Mouse (Mus musculus) c-Kit-positive CD71-positive TER-119-negative erythroid progenitor cells, embryonic 14.5 days (primary cell): ENCODE results near the gene Gm20388.

Experiments
- DNase-seq: peaks from one replicate; pipeline ENCODE4 v3.0.0-alpha.2; 2013; ENCODE audit warnings: low read depth

Gm20388 gene

DNA sequence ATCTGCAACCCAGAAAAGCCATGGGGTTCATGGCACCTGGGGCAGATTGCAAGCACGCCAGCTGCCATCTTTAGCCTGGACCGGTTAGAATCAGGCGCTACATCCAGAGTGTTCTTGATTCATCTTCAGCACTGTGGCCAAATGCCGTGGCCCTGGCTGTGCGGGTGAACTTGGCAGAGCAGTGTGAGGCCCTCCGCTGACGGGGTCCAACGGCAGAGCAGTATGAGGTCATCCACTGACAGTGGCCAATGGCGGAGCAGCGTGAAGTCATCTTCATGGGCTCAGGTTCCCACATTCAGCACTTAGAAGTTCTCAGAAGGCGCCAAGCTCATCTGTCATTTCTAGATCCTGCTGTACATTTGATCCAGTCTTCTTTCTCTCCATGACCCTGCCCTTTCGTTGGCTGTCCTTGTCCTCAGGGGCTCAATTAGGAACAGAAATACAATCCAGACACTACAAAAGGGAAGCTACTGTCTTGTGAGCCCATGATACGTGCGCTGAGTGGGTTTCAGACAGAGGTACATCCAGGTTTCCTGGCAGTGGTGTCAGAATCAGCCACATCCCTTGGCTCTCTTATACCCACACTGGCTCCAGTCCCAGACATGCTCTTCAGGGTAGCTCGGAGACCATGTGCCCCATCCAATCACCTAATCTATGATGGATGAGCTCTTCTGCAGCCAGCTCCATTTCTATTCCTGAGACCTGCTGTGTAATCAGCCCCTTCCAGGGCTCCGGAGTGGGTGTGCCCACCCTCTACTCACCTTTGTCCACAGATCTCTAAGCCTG lies 2329.8 kb downstream of the Gm20388 start:
- DNase-seq, result no peak

DNA sequence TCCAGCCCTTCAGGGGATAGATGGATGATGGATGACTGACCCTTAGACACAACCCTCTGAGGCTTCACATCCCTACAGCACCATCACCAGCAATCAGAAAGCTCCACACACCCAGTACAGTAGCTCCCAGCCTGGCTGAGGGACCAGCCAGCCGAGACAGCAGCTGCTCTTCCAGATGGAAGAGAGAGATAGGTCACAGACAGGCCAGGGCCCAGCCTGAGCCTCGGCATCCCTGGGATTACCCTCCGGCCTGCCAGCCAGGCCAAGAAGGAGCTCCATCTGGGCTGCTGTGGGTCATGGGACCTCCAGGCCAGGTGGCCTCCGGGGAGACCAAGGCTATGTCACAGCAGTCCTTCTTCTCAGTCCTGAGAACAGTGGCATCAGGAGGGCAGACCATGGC lies 2332.7 kb downstream of the Gm20388 start:
- DNase-seq, result no peak

DNA sequence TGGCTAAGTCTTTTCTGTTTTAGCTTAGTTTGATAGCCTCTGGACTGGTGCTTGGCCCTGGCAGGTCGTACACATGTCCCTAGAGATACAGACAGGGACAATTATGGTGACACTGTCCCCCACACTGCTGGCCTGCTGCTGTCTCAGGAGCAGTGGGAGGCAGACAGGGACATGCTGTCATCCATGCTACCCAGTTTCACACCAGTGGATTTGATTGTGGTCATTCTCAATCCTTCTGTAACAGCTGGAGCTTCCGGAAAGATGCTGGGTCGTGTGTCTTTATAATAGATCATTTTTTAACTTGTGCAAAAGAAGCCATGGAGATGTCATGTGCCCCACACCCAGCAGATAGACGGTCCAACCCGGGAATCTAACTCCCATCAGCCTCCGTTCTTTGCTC lies 2334.5 kb downstream of the Gm20388 start:
- DNase-seq, result no peak

DNA sequence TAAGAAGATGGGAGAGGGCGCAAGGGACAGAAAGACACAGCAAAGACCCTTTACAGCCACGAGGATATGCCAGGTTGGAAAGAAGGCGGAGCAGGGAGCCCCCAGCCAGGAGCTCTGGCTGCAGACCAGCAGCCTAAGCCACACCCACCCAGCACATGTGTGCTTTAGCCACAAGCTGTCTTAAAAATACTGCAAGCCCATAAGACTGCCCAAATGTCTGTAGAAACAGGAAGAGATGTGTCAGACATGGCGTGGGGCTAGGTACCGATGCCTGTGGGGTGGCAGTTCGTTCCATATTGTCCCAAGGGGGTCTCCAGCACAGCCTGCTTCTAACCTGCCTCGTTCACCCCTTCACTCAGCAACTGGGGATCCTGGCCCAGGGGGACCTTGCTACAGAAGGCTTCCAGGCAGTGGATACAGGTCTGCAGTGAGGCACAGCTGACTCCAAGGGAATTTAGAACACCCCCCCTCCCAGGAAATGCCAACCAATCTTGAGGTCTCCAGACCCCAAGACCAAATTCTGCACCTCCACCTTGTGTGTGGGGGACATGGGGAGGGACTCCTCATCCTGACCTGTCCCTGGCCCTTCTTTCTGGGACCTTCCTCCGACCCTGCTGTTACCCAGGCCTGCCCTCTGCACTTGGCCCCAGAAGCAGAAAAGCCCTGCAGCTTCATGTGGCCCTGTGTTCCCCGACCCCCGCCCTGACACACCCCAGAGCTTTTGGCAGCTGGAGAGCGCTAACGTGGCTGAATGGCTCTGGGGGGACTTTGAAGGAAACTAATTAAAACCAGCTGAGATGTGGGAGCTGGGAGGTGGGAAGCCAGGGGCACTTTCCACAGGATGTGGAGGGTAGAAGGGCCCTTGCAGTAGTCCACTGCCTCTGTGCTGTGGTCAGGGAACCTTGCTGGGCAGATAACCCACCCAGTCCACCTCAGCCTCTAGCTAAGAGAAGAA lies 2335.9 kb downstream of the Gm20388 start:
- DNase-seq, result no peak

DNA sequence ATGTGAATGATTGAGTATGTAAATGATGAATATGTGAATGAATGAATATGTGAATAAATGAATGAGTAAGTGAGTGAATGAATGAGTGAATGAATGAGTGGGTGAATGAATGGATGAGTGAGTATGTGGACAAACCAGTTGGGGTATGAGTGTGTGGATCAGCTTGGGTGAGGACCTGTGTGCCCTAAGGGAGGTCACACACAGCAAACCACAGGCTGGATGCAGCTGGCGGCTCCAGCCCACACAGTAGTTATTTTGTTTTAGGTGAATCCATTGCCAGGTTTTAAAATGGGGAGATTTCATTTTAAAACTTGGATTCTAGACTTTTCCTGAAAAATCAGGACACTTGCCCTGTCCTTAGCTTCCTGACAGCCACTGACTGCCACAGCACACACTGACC lies 2341.1 kb downstream of the Gm20388 start:
- no peak for DNase-seq

DNA sequence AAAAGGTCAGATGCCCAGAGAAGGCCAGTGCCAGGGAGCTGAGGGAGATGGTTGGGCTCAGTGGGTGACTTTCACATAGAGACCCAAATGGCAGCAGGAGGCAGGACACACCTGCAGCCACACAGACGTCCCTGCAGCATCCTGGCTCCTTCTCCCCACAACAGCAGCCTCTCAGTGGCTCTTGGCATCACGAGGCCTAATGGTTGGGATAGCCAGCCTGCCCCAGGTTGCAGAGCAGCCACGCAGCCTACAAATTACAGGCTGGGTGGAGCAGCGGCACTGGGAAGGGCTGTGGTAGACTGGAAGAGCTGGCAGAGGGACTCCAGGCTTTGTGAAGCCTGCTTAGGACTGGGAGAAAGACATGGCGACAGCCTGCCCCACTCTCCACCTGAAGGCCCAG lies 2341.7 kb downstream of the Gm20388 start:
- DNase-seq, result no peak

DNA sequence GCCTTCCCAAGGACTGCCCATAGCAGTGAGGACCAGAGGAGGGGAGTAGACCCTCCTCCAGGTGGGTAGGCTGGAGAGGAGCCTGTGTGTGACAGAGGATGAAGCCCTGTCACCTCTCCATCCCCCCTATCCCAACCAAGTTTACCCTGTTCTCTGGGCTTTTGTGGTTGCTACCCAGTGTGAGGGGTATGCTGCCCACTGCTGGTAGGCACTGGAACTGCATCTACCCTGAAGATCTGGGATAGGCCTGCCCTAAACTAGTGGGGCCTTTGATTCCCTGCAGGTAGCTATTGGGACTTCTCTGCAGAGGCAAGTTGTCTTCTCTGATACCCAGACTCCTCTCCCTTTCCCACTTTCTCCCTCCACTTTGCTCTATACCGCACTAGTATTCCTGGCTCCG lies 2348.7 kb downstream of the Gm20388 start:
- peak; percentile 25 for DNase-seq

DNA sequence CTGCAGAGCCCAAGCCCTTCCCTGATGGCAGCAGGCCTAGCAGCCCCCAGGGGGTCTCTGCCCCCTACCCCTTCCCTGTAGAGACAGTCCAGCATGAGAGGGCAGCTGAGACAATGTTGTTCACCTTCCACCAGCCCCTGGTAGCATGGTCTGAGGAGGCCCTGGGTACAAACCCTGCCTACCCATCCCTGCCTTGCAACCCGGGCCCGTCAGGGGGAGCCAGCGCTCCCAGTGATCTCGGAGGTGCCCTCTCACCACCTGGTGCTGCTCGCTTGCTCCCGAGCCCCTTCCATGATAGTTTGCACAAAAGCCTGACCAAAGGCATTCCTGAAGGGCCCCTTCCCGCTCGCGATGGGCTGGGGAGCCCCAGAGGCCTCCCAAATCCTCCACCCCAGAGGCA lies 2350.1 kb downstream of the Gm20388 start:
- no peak for DNase-seq

DNA sequence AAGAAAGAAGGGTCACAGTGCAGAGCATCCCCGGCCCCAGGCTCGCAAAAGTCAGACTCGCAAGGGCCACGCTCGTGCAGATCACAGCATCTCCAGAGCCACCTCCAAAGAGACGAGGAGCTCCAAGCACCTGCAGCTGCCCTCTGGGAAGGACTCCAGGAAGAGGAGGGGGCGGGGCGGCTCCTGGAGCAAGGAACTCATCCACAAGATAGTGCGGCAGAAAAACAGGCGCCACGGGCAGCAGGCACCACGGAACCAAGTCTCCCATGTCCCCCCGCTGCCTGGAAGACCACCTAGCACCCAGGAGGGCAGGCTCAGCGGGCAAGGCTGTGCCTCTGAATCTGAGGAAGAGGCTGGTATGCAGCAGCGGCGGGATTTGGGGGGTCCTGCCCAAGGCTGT lies 2352.2 kb downstream of the Gm20388 start:
- no peak for DNase-seq

DNA sequence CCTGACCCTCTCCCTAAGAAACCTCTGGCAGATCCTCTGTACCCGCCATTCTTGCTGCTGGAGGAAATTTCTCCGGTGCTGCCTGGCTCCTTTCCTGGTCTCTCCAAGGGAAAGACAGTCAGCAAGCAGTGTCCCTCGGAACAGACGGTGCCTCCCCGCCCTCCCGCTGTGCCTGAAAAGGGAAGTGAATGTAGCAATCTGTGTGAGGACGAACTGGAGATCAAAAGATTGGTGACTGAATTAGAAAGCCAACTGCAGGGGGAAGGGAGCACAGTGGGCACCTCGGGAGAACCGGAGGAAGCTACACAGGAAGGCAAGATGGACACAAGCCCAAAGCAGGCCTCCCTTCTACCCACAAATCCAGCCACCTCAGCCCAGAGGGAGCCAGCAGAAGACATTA lies 2353.6 kb downstream of the Gm20388 start:
- no peak for DNase-seq

DNA sequence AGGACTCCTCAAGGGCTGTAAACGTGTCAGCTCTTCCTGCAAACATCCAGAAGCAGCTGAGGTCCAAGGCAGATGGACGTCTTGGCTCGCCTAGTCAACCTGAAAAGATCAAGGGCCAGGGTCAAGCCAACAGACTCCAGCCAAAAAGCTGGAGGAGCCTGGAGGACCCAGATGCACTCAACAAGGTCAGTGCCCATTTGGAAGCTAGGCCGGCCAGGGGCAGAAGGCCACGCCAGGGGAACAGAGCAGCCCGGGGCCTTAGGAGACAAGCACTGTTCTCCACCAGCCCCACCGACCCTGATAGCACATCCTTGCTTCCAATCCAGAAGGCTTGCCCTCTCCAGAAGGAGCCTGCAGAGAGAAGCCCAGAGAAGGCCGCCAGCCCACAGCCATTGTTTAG lies 2354.9 kb downstream of the Gm20388 start:
- DNase-seq, result no peak

DNA sequence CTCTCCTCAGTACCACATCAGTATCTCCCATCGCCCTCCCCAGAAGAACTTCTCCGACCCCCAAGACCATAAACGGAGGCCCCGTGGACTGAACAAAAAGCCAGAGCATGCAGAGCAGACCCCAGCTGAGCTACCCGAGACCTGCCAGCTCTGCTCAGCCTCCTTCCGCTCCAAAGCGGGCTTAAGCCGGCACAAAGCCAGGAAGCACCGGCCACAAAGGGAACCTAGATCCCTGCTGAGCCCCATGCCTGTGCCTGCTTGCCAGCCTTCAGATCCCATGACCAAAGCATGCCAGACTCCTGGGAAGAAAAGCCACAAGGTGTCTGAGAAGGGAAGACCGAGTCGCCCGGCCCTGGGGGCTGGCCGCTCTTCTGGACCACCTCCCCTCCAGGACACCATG lies 2356.2 kb downstream of the Gm20388 start:
- no peak for DNase-seq

DNA sequence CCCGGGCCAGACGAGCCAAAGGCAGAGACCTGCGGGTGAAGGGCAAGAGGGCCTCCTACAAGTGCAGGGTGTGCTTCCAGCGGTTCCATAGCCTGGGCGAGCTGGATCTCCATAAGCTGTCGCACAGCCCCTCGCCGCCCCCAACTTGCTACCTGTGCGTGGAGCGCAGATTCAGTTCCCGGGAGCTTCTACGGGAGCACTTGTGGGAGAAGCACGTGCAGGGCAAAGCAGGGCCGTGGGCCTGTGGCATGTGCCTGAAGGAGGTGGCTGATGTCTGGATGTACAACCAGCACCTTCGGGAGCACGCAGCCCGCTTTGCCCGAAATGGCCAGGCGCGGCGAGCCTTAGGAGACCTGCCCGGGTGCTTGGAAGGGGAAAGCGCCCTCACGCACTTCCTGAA lies 2358.2 kb downstream of the Gm20388 start:
- DNase-seq, result no peak

DNA sequence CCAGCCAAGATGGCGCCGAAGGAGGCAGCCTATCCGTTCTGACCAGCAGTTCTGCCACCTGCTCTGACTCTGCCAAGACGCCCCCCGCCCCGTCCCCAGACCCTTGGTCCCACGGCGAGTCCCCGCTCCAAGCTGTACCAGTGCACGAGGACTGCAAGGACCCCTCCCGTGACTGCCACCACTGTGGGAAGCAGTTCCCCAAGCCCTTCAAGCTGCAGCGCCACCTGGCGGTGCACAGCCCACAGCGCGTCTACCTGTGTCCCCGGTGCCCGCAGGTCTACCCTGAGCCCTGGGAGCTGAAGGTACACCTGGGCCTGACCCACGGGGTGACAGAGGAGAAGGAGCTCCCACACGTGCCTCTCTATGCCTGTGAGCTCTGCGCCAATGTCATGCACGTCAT lies 2358.8 kb downstream of the Gm20388 start:
- peak; percentile 42 for DNase-seq

DNA sequence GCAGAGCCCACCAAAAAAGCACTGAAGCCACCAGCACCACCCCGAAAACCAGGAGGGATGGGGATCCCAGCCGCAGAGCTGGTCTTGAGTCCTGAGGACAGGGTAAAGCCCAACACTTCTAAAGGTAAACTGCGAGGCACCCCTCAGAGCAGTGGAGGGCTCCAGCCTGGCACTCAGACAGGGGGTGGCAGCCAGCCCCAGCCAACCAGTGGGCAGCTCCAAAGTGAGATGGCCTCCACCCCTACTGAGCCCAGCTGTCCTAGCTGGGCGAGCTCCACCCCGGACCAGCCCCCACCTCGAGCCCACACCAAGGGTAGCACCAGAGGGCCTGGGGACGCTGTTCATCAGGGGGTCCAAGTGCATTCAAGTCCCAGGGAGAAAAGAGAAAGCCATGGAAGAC lies 2359.9 kb downstream of the Gm20388 start:
- no peak for DNase-seq

DNA sequence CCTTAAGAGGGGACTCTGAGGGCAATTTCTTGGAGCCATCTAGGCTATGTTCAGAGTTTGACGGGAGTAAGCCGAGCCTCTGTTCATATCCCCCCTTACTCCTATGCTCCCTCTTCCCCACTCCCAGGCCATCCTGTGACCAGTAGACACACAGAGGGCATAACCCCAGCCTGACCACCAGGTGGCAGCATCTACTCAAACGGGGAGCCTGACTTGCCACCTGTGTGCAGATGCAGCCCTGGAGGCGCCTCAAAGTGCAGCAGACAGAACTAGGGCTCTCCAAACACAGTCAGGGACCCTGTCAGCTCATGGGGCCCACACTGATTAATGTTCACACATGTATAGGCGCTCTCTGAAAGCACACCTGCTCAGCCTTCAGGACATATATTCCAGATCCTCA lies 2362.5 kb downstream of the Gm20388 start:
- no peak for DNase-seq

DNA sequence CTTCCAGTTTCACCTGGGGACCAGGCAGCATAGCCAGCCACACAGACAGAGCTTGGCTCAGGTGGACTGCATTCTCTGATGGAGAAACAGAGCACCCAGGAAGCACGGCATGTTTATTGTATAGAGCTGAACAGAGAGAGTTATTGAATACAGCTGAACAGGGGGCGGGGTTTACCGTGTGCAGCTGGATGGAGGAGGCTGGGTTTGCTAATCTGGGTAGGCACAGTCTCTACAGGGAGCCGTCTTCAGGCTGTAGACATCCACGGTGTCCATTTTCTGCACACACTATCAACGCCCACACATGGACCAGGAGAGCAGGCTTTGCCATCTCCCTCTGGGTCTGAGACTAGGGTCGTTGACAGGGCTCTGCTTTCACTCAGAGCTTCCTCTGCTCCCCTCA lies 2363.2 kb downstream of the Gm20388 start:
- DNase-seq, result no peak

DNA sequence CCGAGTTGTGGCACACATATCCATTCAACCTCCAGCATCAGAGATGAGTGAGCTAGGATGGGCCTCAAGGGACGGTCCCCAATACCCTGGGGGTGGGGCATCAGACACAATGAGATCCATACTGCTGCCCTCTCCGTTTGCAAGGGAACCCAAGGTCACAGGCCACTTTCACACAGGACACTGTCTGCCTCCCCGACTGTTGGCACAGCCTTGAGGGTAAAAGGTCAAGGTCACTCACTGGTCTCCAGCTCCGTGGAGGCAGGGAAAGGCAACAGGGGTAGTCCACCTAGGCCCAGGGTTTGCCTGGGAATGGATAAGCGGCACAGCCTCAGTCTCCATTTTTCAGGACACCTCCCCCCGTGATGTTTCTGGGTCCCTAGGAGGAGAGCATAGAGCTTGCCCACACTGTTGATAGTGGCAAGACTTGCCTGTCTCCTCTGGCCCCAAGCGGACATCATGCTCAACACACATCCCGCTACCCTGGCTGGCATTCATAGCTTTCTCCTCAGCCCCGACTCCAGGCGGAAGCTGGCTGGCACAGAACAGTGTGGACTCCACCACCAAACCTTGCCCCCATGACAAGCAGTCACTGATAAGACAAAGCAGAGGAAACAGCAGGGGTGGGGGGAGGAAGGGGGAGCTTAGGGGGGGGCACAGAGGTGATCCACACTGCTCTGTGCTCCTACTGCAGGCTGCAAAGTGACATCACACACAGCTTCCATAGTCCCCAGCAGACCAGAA lies 2364.2 kb downstream of the Gm20388 start:
- no peak for DNase-seq

DNA sequence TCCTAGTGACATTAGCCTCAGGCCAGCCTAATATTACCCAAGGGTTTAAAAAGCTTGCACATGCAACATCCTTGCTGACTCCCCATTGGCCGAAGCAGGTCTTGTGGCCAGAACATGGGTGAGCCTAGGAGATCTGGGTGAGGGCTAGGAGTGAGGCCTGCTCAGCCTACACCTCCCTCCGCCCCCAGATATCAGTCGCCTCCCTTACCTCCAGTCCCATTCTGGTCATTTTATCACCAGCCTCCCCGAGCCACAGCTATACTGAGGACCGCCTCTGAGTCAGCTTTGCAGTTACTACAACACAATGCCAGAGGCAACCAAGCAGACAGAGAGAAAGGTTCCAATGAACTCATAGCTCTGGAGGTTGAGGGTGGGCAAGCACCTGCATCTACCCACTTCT lies 2365.7 kb downstream of the Gm20388 start:
- no peak for DNase-seq

DNA sequence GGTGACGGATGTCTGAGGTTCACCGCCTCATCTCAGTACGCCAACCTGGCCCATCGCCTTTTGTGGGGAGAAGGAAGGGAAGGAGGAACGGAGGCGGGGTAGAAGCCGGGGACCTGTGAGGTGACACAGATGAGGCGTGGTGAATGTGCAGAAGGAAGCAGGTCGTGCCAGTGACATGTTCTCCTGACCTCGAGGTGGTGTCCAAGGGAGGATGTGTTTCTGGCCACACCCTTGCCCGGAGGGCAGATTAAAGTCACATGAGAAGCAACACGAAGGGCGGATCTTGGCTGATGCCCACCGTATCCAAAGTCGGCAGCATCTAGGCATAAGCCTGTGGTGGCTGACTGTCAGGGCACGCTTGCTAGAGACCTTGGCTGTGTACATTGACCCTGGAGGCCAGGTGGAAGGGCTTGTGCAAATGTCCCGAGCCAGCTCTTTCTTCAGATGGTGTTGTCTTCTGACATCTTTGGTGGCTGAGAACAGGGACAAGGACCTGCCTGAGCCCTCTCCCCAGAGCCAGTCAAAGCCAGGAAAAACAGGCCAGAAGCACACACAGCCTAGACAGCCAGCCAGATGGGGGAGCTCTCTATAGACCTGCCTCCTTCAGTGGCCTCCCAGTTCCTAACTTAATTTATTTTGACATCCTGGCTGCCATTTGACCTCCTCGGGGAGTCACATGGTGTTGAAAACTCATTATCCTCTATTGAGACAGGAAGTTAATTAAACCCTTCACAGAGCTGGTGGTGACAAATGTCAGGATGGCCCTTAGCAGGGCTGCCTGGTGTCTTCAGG lies 2366.8 kb downstream of the Gm20388 start:
- no peak for DNase-seq

DNA sequence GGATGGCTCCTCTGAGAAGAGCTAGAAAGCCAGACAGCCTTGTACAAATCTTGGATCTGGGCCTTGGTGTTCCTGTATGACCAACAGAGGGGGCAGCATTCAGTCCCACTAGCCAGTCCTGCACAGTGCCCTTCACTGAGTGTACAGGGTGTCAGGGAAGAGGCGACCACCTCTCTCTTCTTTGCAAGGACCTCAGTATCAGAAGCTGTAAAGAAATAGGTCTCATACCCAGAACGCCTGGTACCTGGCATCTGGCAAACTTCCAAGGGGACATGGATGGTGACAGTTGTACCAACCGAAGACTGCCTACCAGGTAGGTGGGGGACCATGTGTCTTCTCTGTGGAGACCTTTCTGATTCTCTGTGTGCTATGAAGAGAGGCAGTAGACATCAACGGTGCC lies 2369.5 kb downstream of the Gm20388 start:
- no peak for DNase-seq
